Mouse (Mus musculus) brain, embryonic 18.5 days (tissue): Measurements from ENCODE around the gene Usp49.

ENCODE experiments used
- DNase-seq: peaks from one replicate; pipeline ENCODE4 v3.0.0-alpha.2; 2012; ENCODE audit warnings: low read depth, low spot score

Usp49 gene

DNA sequence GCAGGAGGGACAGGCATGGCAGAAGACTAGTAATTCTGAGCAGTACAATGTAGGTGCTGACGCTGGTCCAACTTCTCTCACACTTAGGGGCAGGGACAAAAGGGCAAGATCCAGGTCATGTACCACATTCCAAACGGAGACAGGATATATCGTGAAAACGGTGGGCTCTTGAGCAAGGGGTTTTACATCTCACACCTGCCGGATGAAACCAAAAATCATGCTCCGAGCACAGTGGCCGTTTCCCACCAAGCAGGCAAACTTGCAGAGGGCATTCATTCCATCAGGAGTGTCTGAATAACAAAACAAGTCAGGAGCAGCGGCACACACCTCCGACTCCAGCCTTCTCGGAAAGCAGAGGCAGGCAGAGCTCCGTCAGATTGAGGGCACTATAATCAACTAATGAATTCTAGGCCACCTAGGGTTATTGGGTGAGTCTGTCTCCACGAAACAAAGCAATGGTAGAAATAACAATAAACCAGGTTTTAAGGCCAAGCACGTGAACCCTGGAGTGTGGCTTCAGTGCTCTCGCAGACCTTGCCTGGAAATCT, 105.1 kb downstream of the Usp49 start:
- no peak for DNase-seq
